Mouse (Mus musculus): ENCODE measurements around the gene Cox14.
"Not testable (repeated sequence)": the region's sequence is repeated elsewhere in the genome, so short reads cannot be mapped to it uniquely, and the experiment has no call there.

Gene Cox14

GRCm38 (mm10) chr15:99726549-99726948 is 1.1 kb downstream of the Cox14 start:
- no peak for DNase-seq (ENCODE audit: extremely low read depth, low read depth)

GRCm38 (mm10) chr15:99727039-99727438 is 1.6 kb downstream of the Cox14 start:
- DNase-seq (ENCODE audit: extremely low read depth, low read depth), result not testable (repeated sequence)

GRCm38 (mm10) chr15:99727525-99727924 is 2.1 kb downstream of the Cox14 start:
- no peak for DNase-seq (ENCODE audit: extremely low read depth, low read depth)

GRCm38 (mm10) chr15:99728211-99728610 is 2.8 kb downstream of the Cox14 start:
- no peak for DNase-seq (ENCODE audit: extremely low read depth, low read depth)

GRCm38 (mm10) chr15:99729056-99729783 is 3.8 kb downstream of the Cox14 start:
- no peak for DNase-seq (ENCODE audit: extremely low read depth, low read depth)

DNA sequence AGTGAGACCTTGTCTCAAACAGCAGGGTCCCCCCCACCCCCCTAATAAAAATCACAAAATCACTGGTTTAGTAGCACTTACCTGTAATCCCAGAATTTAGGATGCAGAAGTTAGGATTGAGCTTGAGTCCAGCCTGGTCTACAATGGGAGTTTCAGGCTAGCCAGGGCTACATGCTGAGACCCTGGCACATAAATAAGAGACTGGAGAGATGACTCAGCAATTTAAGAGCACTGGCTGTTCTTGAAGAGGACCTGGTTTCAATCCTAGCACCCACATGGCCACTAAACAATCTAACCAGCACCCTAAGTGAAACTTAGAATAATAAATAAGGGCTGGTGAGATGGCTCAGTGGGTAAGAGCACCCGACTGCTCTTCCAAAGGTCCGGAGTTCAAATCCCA is 5.7 kb downstream of the Cox14 start:
- DNase-seq (ENCODE audit: extremely low read depth, low read depth), result no peak

DNA sequence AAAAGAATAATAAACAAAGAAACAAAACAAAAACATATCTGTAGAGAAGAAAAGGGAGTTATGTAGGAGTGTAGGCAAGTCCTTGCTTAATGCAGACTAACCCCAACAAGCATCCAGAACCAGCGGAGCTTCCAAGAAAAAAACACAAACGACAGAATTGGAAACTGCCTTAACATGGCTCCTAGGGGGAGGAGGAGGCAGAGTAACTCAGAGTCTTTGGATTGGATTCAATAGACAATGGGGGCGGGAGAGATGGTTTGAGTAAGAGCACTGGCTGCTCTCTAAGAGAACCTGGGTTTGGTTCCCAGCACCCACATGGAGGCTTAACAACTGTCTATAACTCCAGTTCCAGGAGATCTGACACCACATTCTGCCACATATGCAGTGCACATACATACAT is 6.3 kb downstream of the Cox14 start:
- DNase-seq (ENCODE audit: extremely low read depth, low read depth), result no peak

GRCm38 (mm10) chr15:99733186-99733585 is 7.8 kb downstream of the Cox14 start:
- DNase-seq (ENCODE audit: extremely low read depth, low read depth), result no peak

- DNase-seq (ENCODE audit: extremely low read depth, low read depth), result no peak
Measured at GRCm38 (mm10) chr15:99735631-99736030, 10.2 kb downstream of the Cox14 start.

GRCm38 (mm10) chr15:99736675-99737074 is 11.3 kb downstream of the Cox14 start:
- DNase-seq (ENCODE audit: extremely low read depth, low read depth), result no peak

- no peak for DNase-seq (ENCODE audit: extremely low read depth, low read depth)
Measured at GRCm38 (mm10) chr15:99740229-99740628, 14.8 kb downstream of the Cox14 start.

GRCm38 (mm10) chr15:99754204-99754603 is 28.8 kb downstream of the Cox14 start:
- DNase-seq (ENCODE audit: extremely low read depth, low read depth), result no peak

GRCm38 (mm10) chr15:99767467-99767866 is 42.0 kb downstream of the Cox14 start:
- DNase-seq (ENCODE audit: extremely low read depth, low read depth), result no peak

DNA sequence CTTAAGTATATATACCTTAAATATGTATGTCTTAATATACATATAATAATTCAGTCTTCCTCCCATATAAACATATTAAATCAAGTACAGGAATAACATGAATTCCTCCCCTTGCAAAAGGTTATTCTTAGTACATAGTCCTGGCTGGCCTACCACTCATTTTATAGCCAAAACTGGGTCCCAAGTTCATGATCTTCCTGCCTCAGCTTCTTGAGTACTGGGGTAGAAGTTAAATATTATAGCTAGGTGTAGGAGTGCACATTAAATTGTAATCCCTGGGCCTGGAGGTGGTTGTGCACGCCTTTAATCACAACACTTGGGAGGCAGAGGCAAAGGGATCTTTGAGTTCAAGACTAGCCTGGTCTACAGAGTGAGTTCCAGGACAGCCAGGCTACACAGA is 43.3 kb downstream of the Cox14 start:
- DNase-seq (ENCODE audit: extremely low read depth, low read depth), result no peak

DNA sequence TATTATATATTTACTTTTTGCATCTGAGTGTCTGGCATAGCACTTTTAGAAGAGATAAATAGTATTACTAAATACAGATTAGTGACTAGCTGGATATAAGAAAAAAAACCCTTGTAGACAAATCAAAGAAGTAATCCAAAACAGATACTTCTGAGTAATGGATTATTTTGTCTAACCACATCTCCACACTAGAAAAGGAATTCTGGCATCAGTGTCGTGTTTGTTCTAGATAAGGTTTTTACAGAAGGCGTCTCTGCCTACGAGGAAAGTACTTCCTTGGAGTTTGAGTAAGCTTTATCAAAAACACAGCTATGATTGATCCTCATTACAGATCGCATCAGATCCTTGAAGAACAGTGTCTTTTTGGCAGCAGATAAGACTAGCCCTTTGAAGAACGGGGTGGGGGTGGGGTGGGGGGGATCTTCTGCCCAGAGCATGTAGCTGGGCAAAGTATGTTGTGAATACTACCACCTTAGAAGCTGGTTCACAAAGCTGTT is 45.6 kb downstream of the Cox14 start:
- no peak for DNase-seq (ENCODE audit: extremely low read depth, low read depth)

DNA sequence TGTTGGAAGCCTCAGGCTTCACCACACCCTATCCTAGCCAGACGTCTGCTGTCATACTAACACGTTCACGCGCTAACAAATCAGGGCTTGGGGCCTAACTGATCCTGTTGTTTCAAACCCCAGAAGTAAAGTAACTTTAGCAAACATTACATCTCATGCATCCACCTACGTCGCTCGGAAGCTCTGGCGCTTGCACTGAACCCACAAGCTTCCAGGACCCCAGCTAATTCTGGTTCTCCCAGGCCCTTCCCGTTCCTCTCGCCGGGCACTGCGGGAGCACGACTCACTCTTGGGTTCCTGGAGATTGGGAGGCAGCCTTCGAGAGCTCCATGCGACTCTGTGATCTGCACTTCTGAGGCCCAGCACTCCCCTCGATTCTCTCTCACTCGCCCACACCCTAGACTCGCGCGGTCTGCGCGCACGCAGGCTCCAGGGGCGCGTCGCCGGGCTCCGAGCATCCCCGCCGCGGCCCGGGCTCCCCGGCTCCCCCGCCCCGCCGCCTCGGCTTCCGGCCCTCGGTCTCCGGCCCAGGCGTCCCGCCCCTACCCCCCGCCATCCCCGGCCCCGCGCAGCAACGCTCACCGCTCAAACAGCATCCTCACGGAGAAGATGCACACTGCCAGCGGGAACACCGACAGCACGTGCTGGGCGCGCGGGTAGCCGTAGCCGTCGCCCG is 46.3 kb downstream of the Cox14 start:
- peak; percentile 68 for DNase-seq (ENCODE audit: extremely low read depth, low read depth)

- peak; percentile 80 for DNase-seq (ENCODE audit: extremely low read depth, low read depth)
Measured at GRCm38 (mm10) chr15:99772277-99772880, 47.0 kb downstream of the Cox14 start.

GRCm38 (mm10) chr15:99772881-99772924 is 47.3 kb downstream of the Cox14 start, which contains the start of gene Cers5:
TSS of gene Cers5 (minus strand) at chr15:99772885.
- not testable (repeated sequence) for DNase-seq (ENCODE audit: extremely low read depth, low read depth)

DNA sequence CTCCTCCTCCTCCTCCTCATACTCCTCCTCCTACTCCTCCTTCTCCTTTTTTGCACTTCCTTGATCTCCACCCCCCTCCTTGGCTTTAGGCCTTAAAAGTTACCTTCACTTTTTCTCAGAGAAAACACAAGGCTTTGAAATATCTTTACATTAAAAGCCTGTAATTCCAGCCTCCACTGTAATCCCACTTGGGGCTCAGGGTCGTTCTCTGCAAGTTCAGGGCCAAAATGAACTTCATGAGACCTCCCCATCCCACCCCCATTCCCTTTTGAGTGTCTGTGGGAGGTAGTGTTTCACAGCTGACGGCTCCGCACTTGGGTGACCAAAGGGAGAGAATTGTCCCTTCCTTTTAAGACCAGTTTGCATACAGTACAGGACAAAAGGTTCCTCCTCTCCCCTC is 47.5 kb downstream of the Cox14 start:
- no peak for DNase-seq (ENCODE audit: extremely low read depth, low read depth)

All from MEL-GATA-1-ER (cell line).